Mouse (Mus musculus) thymus, adult 2 months (tissue): ENCODE data around the gene Aars.

Experiments
- CTCF ChIP-seq: fragments of 200-500 bp; IDR thresholded peaks from 2 replicates; pipeline ENCODE4 v1.5.1; 2012; ENCODE audit warnings: mild to moderate bottlenecking, control low read depth, low read length, moderate library complexity, borderline replicate concordance; ENCODE audit not compliant: control insufficient read depth, poor library complexity, insufficient read depth; ENCODE audit errors: extremely low read depth
- POLR2A ChIP-seq: fragments of 200-500 bp; IDR thresholded peaks from 2 replicates; pipeline ENCODE4 v1.6.1; 2012; ENCODE audit warnings: mild to moderate bottlenecking, low read length, control low read depth, moderate library complexity; ENCODE audit not compliant: control insufficient read depth, poor library complexity, insufficient read depth; ENCODE audit errors: extremely low read depth

GRCm38 (mm10) chr8:111055031-111055634 is 22.2 kb downstream of the Aars start:
- TF ChIP-seq POLR2A (no peak), CTCF (no peak)
